Mouse (Mus musculus): ENCODE measurements around the gene Nme9. TPM values are rescaled to one million over a fixed set of nuclear protein-coding genes. Genes with fewer than 3 reads are reported as not detected.

The Nme9 gene
- polyA plus RNA-seq, 1 experiment from 2014 or later: not detected

- no peak overlapping the region for H3K4me3 ChIP-seq (ENCODE audit: low read depth, low read length)
- no peaks in the 10 kb centered on the region for H3K4me1 ChIP-seq (ENCODE audit: control insufficient read depth, insufficient read depth, low read length)
- no peak for ATAC-seq (ENCODE audit: low read depth)
- H3K27ac ChIP-seq (ENCODE audit: low read depth, low read length): no peak overlapping the region
- peaks cover 18% of the 10 kb centered on the region for H3K36me3 ChIP-seq (ENCODE audit: control insufficient read depth, insufficient read depth, low read length)
- WGBS: 96% methylated on average over 4 of the region's 4 CpGs
- no peaks in the 10 kb centered on the region for H3K27me3 ChIP-seq (ENCODE audit: control insufficient read depth, insufficient read depth, low read length)
- no peak overlapping the region for H3K4me2 ChIP-seq (ENCODE audit: low read depth, low read length)
- no peak overlapping the region for H3K9ac ChIP-seq (replicated peaks; ENCODE audit: low read depth, low read length)
- no peaks in the 10 kb centered on the region for H3K9me3 ChIP-seq (ENCODE audit: control insufficient read depth, low read length)
Observed at GRCm38 (mm10) chr9:99485144-99485543, 33.9 kb downstream of the Nme9 start.

DNA sequence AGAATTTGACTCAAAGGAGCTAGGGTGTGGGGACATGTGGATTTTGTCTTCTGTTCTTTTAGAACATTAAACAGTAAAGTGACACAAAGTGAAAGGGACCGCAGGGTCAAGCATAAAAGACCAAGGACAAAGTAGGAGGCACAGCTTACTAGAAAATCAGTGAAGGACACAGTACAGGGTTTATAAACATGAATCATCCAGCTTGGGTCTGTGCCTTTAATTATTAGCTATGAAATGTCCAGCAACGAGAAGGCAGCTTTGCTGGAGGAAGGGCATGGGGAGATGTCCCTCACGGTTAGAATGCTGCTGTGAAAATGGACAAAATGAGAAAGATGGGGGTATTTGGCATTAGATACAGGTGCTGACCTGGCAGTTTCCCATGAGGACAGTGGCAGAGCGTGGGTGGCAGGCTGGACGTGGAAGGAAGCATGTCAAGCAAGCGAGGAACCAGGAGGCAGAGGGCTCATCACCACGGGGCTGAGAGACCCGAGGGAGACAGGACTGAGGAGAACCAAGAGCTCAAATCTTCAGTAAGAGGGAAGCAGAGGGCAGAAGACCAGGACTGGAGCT lies 35.9 kb downstream of the Nme9 start:
- Histone ChIP-seq H3K4me2 (ENCODE audit: low read depth, low read length) (no peak overlapping the region), H3K36me3 (ENCODE audit: control insufficient read depth, insufficient read depth, low read length) (peaks cover 18% of the 10 kb centered on the region), H3K9me3 (ENCODE audit: control insufficient read depth, low read length) (no peaks in the 10 kb centered on the region), H3K4me3 (ENCODE audit: low read depth, low read length) (no peak overlapping the region), H3K4me1 (ENCODE audit: control insufficient read depth, insufficient read depth, low read length) (no peaks in the 10 kb centered on the region), H3K27ac (ENCODE audit: low read depth, low read length) (no peak overlapping the region), H3K9ac (replicated peaks; ENCODE audit: low read depth, low read length) (no peak overlapping the region), H3K27me3 (ENCODE audit: control insufficient read depth, insufficient read depth, low read length) (no peaks in the 10 kb centered on the region)
- 89% methylated on average over 8 of the region's 8 CpGs for WGBS
- no peak for ATAC-seq (ENCODE audit: low read depth)

GRCm38 (mm10) chr9:99487841-99488240 lies 36.6 kb downstream of the Nme9 start:
- Histone ChIP-seq H3K4me3 (ENCODE audit: low read depth, low read length) (no peak overlapping the region), H3K9me3 (ENCODE audit: control insufficient read depth, low read length) (no peaks in the 10 kb centered on the region), H3K4me1 (ENCODE audit: control insufficient read depth, insufficient read depth, low read length) (no peaks in the 10 kb centered on the region), H3K36me3 (ENCODE audit: control insufficient read depth, insufficient read depth, low read length) (peaks cover 18% of the 10 kb centered on the region), H3K9ac (replicated peaks; ENCODE audit: low read depth, low read length) (no peak overlapping the region), H3K27me3 (ENCODE audit: control insufficient read depth, insufficient read depth, low read length) (no peaks in the 10 kb centered on the region), H3K4me2 (ENCODE audit: low read depth, low read length) (no peak overlapping the region), H3K27ac (ENCODE audit: low read depth, low read length) (no peak overlapping the region)
- ATAC-seq (ENCODE audit: low read depth): no peak
- 86% methylated on average over 3 of the region's 3 CpGs for WGBS

DNA sequence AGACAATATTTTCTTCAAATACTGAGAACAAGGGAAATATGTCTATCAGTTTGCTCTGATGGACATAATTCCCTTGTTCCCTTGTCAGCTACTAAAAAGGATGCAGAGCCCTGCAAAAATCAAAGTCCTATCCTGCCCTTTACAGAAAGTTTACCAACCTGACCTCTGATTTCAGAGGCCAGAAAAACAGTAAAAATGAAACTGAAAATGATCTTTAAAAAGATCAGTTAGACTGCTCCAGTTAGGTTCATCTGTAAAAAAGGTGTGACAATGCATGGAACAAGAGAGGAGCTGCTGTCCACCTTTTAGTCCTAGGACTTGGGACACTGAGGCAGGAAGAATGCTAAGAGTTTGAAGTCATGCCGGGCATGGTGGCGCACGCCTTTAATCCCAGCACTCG lies 39.8 kb downstream of the Nme9 start:
- Histone ChIP-seq H3K4me2 (ENCODE audit: low read depth, low read length) (no peak overlapping the region), H3K27ac (ENCODE audit: low read depth, low read length) (no peak overlapping the region), H3K9ac (replicated peaks; ENCODE audit: low read depth, low read length) (no peak overlapping the region), H3K9me3 (ENCODE audit: control insufficient read depth, low read length) (no peaks in the 10 kb centered on the region), H3K27me3 (ENCODE audit: control insufficient read depth, insufficient read depth, low read length) (no peaks in the 10 kb centered on the region), H3K4me3 (ENCODE audit: low read depth, low read length) (no peak overlapping the region), H3K36me3 (ENCODE audit: control insufficient read depth, insufficient read depth, low read length) (peaks cover 20% of the 10 kb centered on the region), H3K4me1 (ENCODE audit: control insufficient read depth, insufficient read depth, low read length) (no peaks in the 10 kb centered on the region)
- no peak for ATAC-seq (ENCODE audit: low read depth)
- 94% methylated on average over 4 of the region's 4 CpGs for WGBS

DNA sequence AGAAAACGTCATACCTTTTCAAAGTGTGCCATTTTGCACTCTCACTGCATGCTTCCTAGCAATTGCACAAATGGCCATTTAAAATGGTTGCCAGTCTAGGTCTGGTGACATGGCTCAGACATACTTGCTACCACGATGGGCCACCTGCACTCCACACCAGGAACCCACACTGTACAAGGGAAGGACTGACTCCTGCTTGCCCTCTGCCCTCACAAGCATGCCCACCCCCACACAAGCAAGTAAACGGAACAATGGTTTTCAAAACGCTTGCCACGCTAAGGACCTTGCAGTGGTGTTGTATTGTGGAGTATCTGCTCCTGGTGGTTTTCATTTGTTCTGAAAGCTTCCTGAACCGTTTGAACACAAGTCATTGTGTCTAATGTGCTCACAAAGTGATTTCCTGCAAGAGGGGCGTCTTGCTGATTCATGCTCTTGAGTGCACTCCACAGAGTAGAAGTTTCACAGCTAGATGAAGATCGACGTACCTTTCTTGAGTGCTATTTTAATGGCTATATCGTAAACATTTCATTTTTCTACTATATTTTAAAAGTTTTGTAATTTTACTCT lies 41.4 kb downstream of the Nme9 start:
- no peak overlapping the region for H3K4me2 ChIP-seq (ENCODE audit: low read depth, low read length)
- no peaks in the 10 kb centered on the region for H3K9me3 ChIP-seq (ENCODE audit: control insufficient read depth, low read length)
- H3K9ac ChIP-seq (replicated peaks; ENCODE audit: low read depth, low read length): no peak overlapping the region
- no peak overlapping the region for H3K27ac ChIP-seq (ENCODE audit: low read depth, low read length)
- no peak overlapping the region for H3K4me3 ChIP-seq (ENCODE audit: low read depth, low read length)
- no peaks in the 10 kb centered on the region for H3K27me3 ChIP-seq (ENCODE audit: control insufficient read depth, insufficient read depth, low read length)
- WGBS: 75% methylated on average over 10 of the region's 10 CpGs
- peaks cover 19% of the 10 kb centered on the region for H3K36me3 ChIP-seq (ENCODE audit: control insufficient read depth, insufficient read depth, low read length)
- H3K4me1 ChIP-seq (ENCODE audit: control insufficient read depth, insufficient read depth, low read length): no peaks in the 10 kb centered on the region
- no peak for ATAC-seq (ENCODE audit: low read depth)

DNA sequence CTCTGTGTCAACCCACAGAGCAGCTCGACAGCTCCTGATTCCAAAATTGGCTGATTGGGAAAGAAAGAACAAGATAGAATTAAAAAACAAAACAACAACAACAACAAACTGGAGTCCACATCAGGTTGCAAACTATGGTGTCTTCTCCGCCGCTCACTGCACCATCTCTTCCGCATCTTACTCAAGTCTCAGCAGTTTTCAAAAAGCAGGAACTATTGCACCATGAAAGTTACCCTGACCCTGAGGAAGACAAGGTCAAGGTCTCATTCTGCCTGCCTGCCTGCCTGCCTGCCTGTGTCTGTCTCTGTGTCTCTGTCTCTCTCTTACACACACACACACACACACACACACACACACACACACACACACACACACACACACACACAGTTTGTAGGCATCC lies 48.1 kb downstream of the Nme9 start:
- ATAC-seq (ENCODE audit: low read depth): no peak
- WGBS: over 99% methylated on average over 4 of the region's 4 CpGs
- Histone ChIP-seq H3K9me3 (ENCODE audit: control insufficient read depth, low read length) (no peaks in the 10 kb centered on the region), H3K36me3 (ENCODE audit: control insufficient read depth, insufficient read depth, low read length) (peaks cover 21% of the 10 kb centered on the region), H3K4me3 (ENCODE audit: low read depth, low read length) (no peak overlapping the region), H3K4me2 (ENCODE audit: low read depth, low read length) (no peak overlapping the region), H3K4me1 (ENCODE audit: control insufficient read depth, insufficient read depth, low read length) (no peaks in the 10 kb centered on the region), H3K27ac (ENCODE audit: low read depth, low read length) (no peak overlapping the region), H3K9ac (replicated peaks; ENCODE audit: low read depth, low read length) (no peak overlapping the region), H3K27me3 (ENCODE audit: control insufficient read depth, insufficient read depth, low read length) (no peaks in the 10 kb centered on the region)

DNA sequence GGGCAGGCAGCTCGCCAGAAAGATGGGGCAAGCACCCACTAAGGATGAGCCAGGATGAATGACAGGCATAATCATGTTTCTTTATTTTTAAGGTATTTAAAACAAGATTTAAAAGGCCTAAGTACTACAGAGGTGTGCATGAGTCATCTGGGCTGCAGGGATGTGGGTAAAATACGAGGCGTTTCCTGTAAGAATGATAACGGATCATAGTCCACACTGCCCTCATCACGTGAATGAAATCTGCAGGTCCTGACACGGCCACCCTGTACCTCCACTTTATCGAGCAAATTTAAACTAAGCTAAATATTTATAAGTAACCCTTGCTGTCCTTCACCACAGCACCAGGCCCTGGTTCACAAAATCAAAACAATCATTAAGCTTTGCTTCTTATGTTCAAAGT lies 54.6 kb downstream of the Nme9 start:
- Histone ChIP-seq H3K27me3 (ENCODE audit: control insufficient read depth, insufficient read depth, low read length) (no peaks in the 10 kb centered on the region), H3K4me2 (ENCODE audit: low read depth, low read length) (no peak overlapping the region), H3K27ac (ENCODE audit: low read depth, low read length) (no peak overlapping the region), H3K9ac (replicated peaks; ENCODE audit: low read depth, low read length) (no peak overlapping the region), H3K4me3 (ENCODE audit: low read depth, low read length) (no peak overlapping the region), H3K36me3 (ENCODE audit: control insufficient read depth, insufficient read depth, low read length) (no peaks in the 10 kb centered on the region), H3K9me3 (ENCODE audit: control insufficient read depth, low read length) (no peaks in the 10 kb centered on the region), H3K4me1 (ENCODE audit: control insufficient read depth, insufficient read depth, low read length) (no peaks in the 10 kb centered on the region)
- 85% methylated on average over 7 of the region's 7 CpGs for WGBS
- ATAC-seq (ENCODE audit: low read depth): no peak

Other genes with a start within 250 kb of the Nme9 start
- gene Faiml, start 214.2 kb upstream of the Nme9 start, polyA plus RNA-seq (2014; fragmentation: Nextera tagmentation; extraction: Ambion mirVana): not detected in 2 replicates
- 56.1 and 62.1 TPM in 2 replicates for gene Cep70, start 208.1 kb upstream of the Nme9 start, polyA plus RNA-seq (2014; fragmentation: Nextera tagmentation; extraction: Ambion mirVana)
- 0.46 and 0.93 TPM in 2 replicates for gene Esyt3, start 92.9 kb upstream of the Nme9 start, polyA plus RNA-seq (2014; fragmentation: Nextera tagmentation; extraction: Ambion mirVana)
- 43.4 and 57.9 TPM in 2 replicates for gene Mras, start 14.1 kb upstream of the Nme9 start, polyA plus RNA-seq (2014; fragmentation: Nextera tagmentation; extraction: Ambion mirVana)
- 86.4 and 88.8 TPM in 2 replicates for gene Armc8, start 117.4 kb downstream of the Nme9 start, polyA plus RNA-seq (2014; fragmentation: Nextera tagmentation; extraction: Ambion mirVana)
- 22.8 and 23.4 TPM in 2 replicates for gene Dbr1, start 124.3 kb downstream of the Nme9 start, polyA plus RNA-seq (2014; fragmentation: Nextera tagmentation; extraction: Ambion mirVana)
- not detected in 2 replicates for gene A4gnt, start 161.0 kb downstream of the Nme9 start, polyA plus RNA-seq (2014; fragmentation: Nextera tagmentation; extraction: Ambion mirVana)
- gene Dzip1l, start 178.0 kb downstream of the Nme9 start, polyA plus RNA-seq (2014; fragmentation: Nextera tagmentation; extraction: Ambion mirVana): 8.2 and 9.0 TPM in 2 replicates